Mouse (Mus musculus): ENCODE measurements around the gene Rs1.

- TF ChIP-seq CTCF (IDR thresholded peaks at IDR 0.05; ENCODE audit: low read depth, low read length) (no peak), POLR2A (IDR thresholded peaks at IDR 0.05; ENCODE audit: extremely low read depth, insufficient read depth, low read length) (no peak)
These were observed 2.2 kb upstream of the Rs1 start for GRCm38 (mm10) chrX:160765389-160766232.
